ENCODE assay signal across 18 mouse cellular contexts in the genomic region with DNA sequence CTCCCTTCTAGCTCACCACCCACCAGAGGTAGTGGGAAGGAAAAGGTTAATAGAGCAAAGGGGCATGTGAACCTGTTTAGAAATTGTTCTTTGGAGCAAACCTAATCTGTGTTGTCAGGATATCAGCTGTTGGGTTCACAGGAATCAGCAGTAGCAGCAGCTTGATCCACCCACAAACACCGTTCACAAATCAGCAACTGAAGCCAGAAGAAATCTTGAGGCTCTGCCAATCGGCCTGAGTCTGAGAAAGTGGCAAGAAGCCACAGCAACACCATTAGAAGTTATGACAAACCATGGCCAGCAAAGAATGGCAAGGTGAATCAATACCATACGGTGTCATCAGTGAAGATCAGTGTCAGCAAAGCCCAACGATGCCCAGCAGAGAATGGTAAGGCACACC.
"Had no signal": no experiment of that assay in that cellular context is flagged by ENCODE, and none has a peak within 500 bp of the region (broad histone marks: within the 10 kb centered on the region; RNA-seq: fewer than 3 reads in every experiment).

No protein-coding gene starts in this region.

- ATAC-seq: liver, postnatal 0 days; lung, postnatal 0 days had no signal

- H3K4me2 ChIP-seq: kidney, embryonic 15.5 days; limb, embryonic 12.5 days; limb, embryonic 15.5 days; liver, embryonic 11.5 days; lung, embryonic 14.5 days; midbrain, embryonic 11.5 days; neural tube, embryonic 12.5 days; neural tube, embryonic 15.5 days had no signal

- H3K4me3 ChIP-seq: kidney, embryonic 15.5 days; limb, embryonic 12.5 days; limb, embryonic 15.5 days; megakaryocyte, embryonic 14.5 days; neural tube, embryonic 12.5 days; neural tube, embryonic 15.5 days had no signal

- H3K9me3 ChIP-seq: kidney, embryonic 15.5 days; limb, embryonic 12.5 days; limb, embryonic 15.5 days; neural tube, embryonic 12.5 days; neural tube, embryonic 15.5 days had no signal

- H3K9ac ChIP-seq: kidney, embryonic 15.5 days; limb, embryonic 12.5 days; limb, embryonic 15.5 days; liver, embryonic 14.5 days; liver, postnatal 0 days; lung, embryonic 14.5 days; neural tube, embryonic 12.5 days; neural tube, embryonic 15.5 days had no signal

- H3K27ac ChIP-seq: kidney, embryonic 15.5 days; limb, embryonic 12.5 days; limb, embryonic 15.5 days; liver, embryonic 14.5 days; neural tube, embryonic 12.5 days; neural tube, embryonic 15.5 days had no signal

- H3K36me3 ChIP-seq: kidney, embryonic 15.5 days; limb, embryonic 12.5 days; limb, embryonic 15.5 days; neural tube, embryonic 12.5 days; neural tube, embryonic 15.5 days had no signal

- H3K27me3 ChIP-seq: kidney, embryonic 15.5 days; limb, embryonic 12.5 days; limb, embryonic 15.5 days; megakaryocyte, embryonic 14.5 days; neural tube, embryonic 12.5 days; neural tube, embryonic 15.5 days had no signal

- DNase-seq: kidney, adult 8-10 months; kidney, postnatal 10 days; kidney, postnatal 36 days; liver, postnatal 0 days; lung, embryonic 14.5 days; midbrain, embryonic 14.5 days; thymus, adult 18-20 months; thymus, postnatal 36 days had no signal

- H3K4me1 ChIP-seq: kidney, embryonic 15.5 days; limb, embryonic 12.5 days had no signal
